In the genomic region with DNA sequence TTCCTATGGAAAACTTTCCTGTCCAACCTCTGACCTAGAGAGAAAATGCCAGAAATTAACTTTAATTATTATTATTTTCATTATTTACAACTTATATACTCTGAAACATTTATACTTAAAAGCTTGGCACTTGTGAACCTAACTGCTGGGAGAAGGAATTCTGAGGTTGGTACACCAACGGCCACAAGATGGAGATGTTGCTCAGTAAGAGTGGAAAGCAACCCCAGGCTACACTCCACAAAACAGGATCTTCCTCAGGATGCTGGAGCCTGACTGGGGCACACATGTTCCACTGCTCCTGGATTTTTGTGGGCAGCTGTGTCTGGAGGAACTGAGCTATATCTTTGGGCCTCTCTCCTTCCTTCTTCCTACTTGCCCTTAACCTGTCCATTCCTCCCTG, we compare ENCODE assay signal across 9 mouse cellular contexts. TPM values are rescaled to one million over a fixed set of nuclear protein-coding genes. Genes with fewer than 3 reads are reported as not detected.
DNase-seq lines count a peak whose midpoint lies in the region; ATAC-seq and TF ChIP-seq lines count a peak whose summit lies in the region.
"Had no signal": no experiment of that assay in that cellular context is flagged by ENCODE, and none has a peak within 500 bp of the region (broad histone marks: within the 10 kb centered on the region; RNA-seq: fewer than 3 reads in every experiment).

No protein-coding gene starts in this region.

- no peak overlapping the region for H3K9ac ChIP-seq in heart, embryonic 11.5 days (ENCODE audit: low read depth, low read length)
- no peak overlapping the region for H3K9ac ChIP-seq in CH12.LX (ENCODE audit: insufficient read depth, low read depth)
- no peak overlapping the region for H3K9ac ChIP-seq in hindbrain, embryonic 15.5 days

- DNase-seq in heart, adult 11 months = peak; percentile 76
- DNase-seq in CH12.LX (ENCODE audit: extremely low read depth) = peak; percentile 23
- peak; percentile 83 for DNase-seq in brain, embryonic 14.5 days (ENCODE audit: low read depth)
- DNase-seq in urinary bladder, postnatal 4 days (ENCODE audit: low spot score in 2 of 2) = no peak
- no peak for DNase-seq in T-cell, adult 2 months (ENCODE audit: low spot score)

- H3K36me3 ChIP-seq in heart, embryonic 11.5 days (ENCODE audit: control insufficient read depth, insufficient read depth, low read length) = peaks cover 8% of the 10 kb centered on the region
- H3K36me3 ChIP-seq in CH12.LX (replicated peaks in 1 of 2; ENCODE audit: control insufficient read depth in 1 of 2, insufficient read depth in 1 of 2, low read length in 1 of 2) = peaks cover 4 to 6% of the 10 kb centered on the region in 2 experiments
- H3K36me3 ChIP-seq in hindbrain, embryonic 15.5 days = peaks cover 38% of the 10 kb centered on the region

- no peak overlapping the region for H3K4me3 ChIP-seq in heart, embryonic 11.5 days (ENCODE audit: low read depth, low read length)
- H3K4me3 ChIP-seq in CH12.LX (replicated peaks in 1 of 3; ENCODE audit: low read depth in 2 of 3, low read length in 2 of 3, poor library complexity in 1 of 3) = no peak overlapping the region
- no peak overlapping the region for H3K4me3 ChIP-seq in hindbrain, embryonic 15.5 days
- H3K4me3 ChIP-seq: myocyte had no signal

- in situ Hi-C loops in CH12.LX (cut with MboI; ENCODE audit: low pct_ligation_motif_present, low pct_unique_long_range_greater_than_20kb, low sequenced_read_pairs) = no loop called here

- no peak for TF ChIP-seq POLR2A in CH12.LX (IDR thresholded peaks at IDR 0.05; ENCODE audit: low read depth, low read length)
- TF ChIP-seq POLR2A in brain, embryonic 14.5 days (IDR thresholded peaks at IDR 0.05; ENCODE audit: borderline replicate concordance, extremely low read depth, insufficient read depth, insufficient read length, poor library complexity, severe bottlenecking) = no peak

- no peaks in the 10 kb centered on the region for H3K4me1 ChIP-seq in heart, embryonic 11.5 days (ENCODE audit: control insufficient read depth, insufficient read depth, low read length)
- no peaks in the 10 kb centered on the region for H3K4me1 ChIP-seq in CH12.LX (ENCODE audit: control insufficient read depth in 1 of 2, insufficient read depth in 2 of 2)
- H3K4me1 ChIP-seq in hindbrain, embryonic 15.5 days (replicated peaks) = no peaks in the 10 kb centered on the region

- no peaks in the 10 kb centered on the region for H3K9me3 ChIP-seq in heart, embryonic 11.5 days (replicated peaks; ENCODE audit: control insufficient read depth, low read length)
- H3K9me3 ChIP-seq in CH12.LX (replicated peaks; ENCODE audit: low read length) = no peaks in the 10 kb centered on the region
- no peaks in the 10 kb centered on the region for H3K9me3 ChIP-seq in hindbrain, embryonic 15.5 days

- WGBS in heart, embryonic 11.5 days (ENCODE audit: insufficient replicate concordance) = 26% methylated on average over 1 of the region's 1 CpGs
- WGBS in hindbrain, embryonic 15.5 days = 18% methylated on average over 1 of the region's 1 CpGs

- H3K79me2 ChIP-seq in CH12.LX (replicated peaks; ENCODE audit: control insufficient read depth, extremely low read depth, insufficient read depth, poor library complexity, severe bottlenecking) = no peaks in the 10 kb centered on the region

- H3K27ac ChIP-seq in heart, embryonic 11.5 days (ENCODE audit: low read depth, low read length) = no peak overlapping the region
- no peak overlapping the region for H3K27ac ChIP-seq in CH12.LX (ENCODE audit: insufficient read depth, low read depth)
- H3K27ac ChIP-seq in hindbrain, embryonic 15.5 days (replicated peaks) = no peak overlapping the region

- TF ChIP-seq EP300 in CH12.LX (IDR thresholded peaks at IDR 0.05; ENCODE audit: low read length) = no peak

- TF ChIP-seq CTCF in CH12.LX (conservative IDR thresholded peaks at IDR 0.05 in 1 of 2, IDR thresholded peaks at IDR 0.05 in 1 of 2; ENCODE audit: low read depth in 2 of 2, low read length in 2 of 2) = peak in 1 of 2 experiments; percentile 65; a peak in 2 of 4 replicates
- peak; percentile 72; the same call in 1 of the 2 replicates for TF ChIP-seq CTCF in brain, embryonic 14.5 days (IDR thresholded peaks at IDR 0.05; ENCODE audit: borderline replicate concordance, extremely low read depth, insufficient read depth, insufficient read length)

- TF ChIP-seq RAD21 in CH12.LX (IDR thresholded peaks at IDR 0.05; ENCODE audit: low read depth, low read length) = peak; percentile 66

- no peak overlapping the region for H3K4me2 ChIP-seq in heart, embryonic 11.5 days
- H3K4me2 ChIP-seq in CH12.LX (ENCODE audit: insufficient read depth, low read depth, poor library complexity, severe bottlenecking) = no peak overlapping the region
- no peak overlapping the region for H3K4me2 ChIP-seq in hindbrain, embryonic 15.5 days

- ATAC-seq in heart, embryonic 11.5 days (replicated peaks; ENCODE audit: insufficient number of reproducible peaks, low FRiP score, low TSS enrichment) = no peak; the same call in 1 of the 2 replicates
- ATAC-seq in hindbrain, embryonic 15.5 days (ENCODE audit: low FRiP score, low read depth) = peak; percentile 38; the same call in 1 of the 2 replicates
- peak; percentile 84 for ATAC-seq in megakaryocyte progenitor cell, adult 5-6 weeks (replicated peaks; ENCODE audit: poor library complexity)

- dilution Hi-C loops in CH12.LX (cut with MboI; ENCODE audit: extremely low pct_ligation_motif_present, extremely low pct_unique_long_range_greater_than_20kb, low sequenced_read_pairs) = no loop called here

- H3K27me3 ChIP-seq in heart, embryonic 11.5 days (ENCODE audit: control insufficient read depth, insufficient read depth, low read length) = no peaks in the 10 kb centered on the region
- no peaks in the 10 kb centered on the region for H3K27me3 ChIP-seq in CH12.LX (replicated peaks)
- H3K27me3 ChIP-seq in hindbrain, embryonic 15.5 days = no peaks in the 10 kb centered on the region

TF ChIP-seq in CH12.LX, 34 proteins besides CTCF, POLR2A, EP300 and RAD21:
- TF ChIP-seq SMC3 (IDR thresholded peaks at IDR 0.05; ENCODE audit: low read depth, low read length) (peak; percentile 45), USF1 (IDR thresholded peaks at IDR 0.05; ENCODE audit: low read depth, low read length) (no peak)
TF ChIP-seq in CH12.LX: peak in this region for 1.

RNA-seq across cellular contexts. Expression of a gene that starts 21.8 kb away (rescaled TPM):
- polyA plus RNA-seq in heart, embryonic 11.5 days (2014; fragmentation: Nextera tagmentation; extraction: Ambion mirVana) = 76.5 and 87.5 TPM in 2 replicates
- total RNA-seq in CH12.LX (2012; rRNA removed) = 11.2 and 11.9 TPM in 2 replicates
- total RNA-seq in CH12.LX (2014; rRNA removed) = 15.2 and 15.6 TPM in 2 replicates
- 11.1 and 11.8 TPM in 2 replicates for polyA plus RNA-seq in CH12.LX (2012; ENCODE audit: insufficient read length, low read depth)
- 21.3 and 29.4 TPM in 2 replicates for polyA plus RNA-seq in brain, embryonic 14.5 days (2012; rRNA removed)
- 90.0 and 100 TPM in 2 replicates for polyA plus RNA-seq in hindbrain, embryonic 15.5 days (2015; fragmentation: Nextera tagmentation; extraction: Ambion mirVana)
- total RNA-seq in megakaryocyte progenitor cell, adult 5-6 weeks (2015) = 27.5 and 27.8 TPM in 2 replicates
- 39.9 and 46.6 TPM in 2 replicates for total RNA-seq in megakaryocyte progenitor cell, adult 5-6 weeks (2017)

RNA-seq across cellular contexts. Expression of a gene that starts 21.9 kb away (rescaled TPM):
- 15.1 TPM in 2 replicates for polyA plus RNA-seq in heart, embryonic 11.5 days (2014; fragmentation: Nextera tagmentation; extraction: Ambion mirVana)
- total RNA-seq in CH12.LX (2012; rRNA removed) (4.7 and 5.2 TPM in 2 replicates), CH12.LX (2014; rRNA removed) (8.0 and 8.1 TPM in 2 replicates)
- 13.9 and 18.5 TPM in 2 replicates for polyA plus RNA-seq in CH12.LX (2012; ENCODE audit: insufficient read length, low read depth)
- polyA plus RNA-seq in brain, embryonic 14.5 days (2012; rRNA removed) = 19.6 and 20.5 TPM in 2 replicates
- 10.4 and 13.4 TPM in 2 replicates for polyA plus RNA-seq in hindbrain, embryonic 15.5 days (2015; fragmentation: Nextera tagmentation; extraction: Ambion mirVana)
- 27.7 and 30.6 TPM in 2 replicates for total RNA-seq in megakaryocyte progenitor cell, adult 5-6 weeks (2015)
- total RNA-seq in megakaryocyte progenitor cell, adult 5-6 weeks (2017) = 25.3 and 31.2 TPM in 2 replicates

Comparison
In these comparisons a context has a peak if more than half of its experiments do, and no peak if none do; other contexts are left out.
1. DNase-seq: peak in heart, adult 11 months (single experiment), CH12.LX (single experiment) and brain, embryonic 14.5 days (single experiment); none in urinary bladder, postnatal 4 days (0 of 2) and T-cell, adult 2 months (single experiment).